Mouse (Mus musculus): ENCODE measurements around the gene Trpm4. TPM values are rescaled to one million over a fixed set of nuclear protein-coding genes. Genes with fewer than 3 reads are reported as not detected.

Gene Trpm4
- polyA plus RNA-seq, 1 experiment = 17.5 TPM

- DNase-seq = peak; percentile 81 to 86
- TF ChIP-seq POLR2A (IDR thresholded peaks at IDR 0.05; ENCODE audit: borderline replicate concordance, insufficient read depth, low read length) (no peak), CTCF (IDR thresholded peaks at IDR 0.05; ENCODE audit: borderline replicate concordance, insufficient read depth, low read depth, low read length) (peak; percentile 85)
- WGBS = 9% methylated on average over 17 of the region's 17 CpGs
- Histone ChIP-seq H3K27ac (ENCODE audit: insufficient read depth, low read length) (no peak overlapping the region), H3K27me3 (ENCODE audit: control insufficient read depth, insufficient read depth, low read length) (no peaks in the 10 kb centered on the region), H3K4me1 (ENCODE audit: control insufficient read depth, insufficient read depth, low read length) (no peaks in the 10 kb centered on the region), H3K4me3 (replicated peaks; ENCODE audit: insufficient read depth, low read depth, low read length) (peak overlapping the region; percentile 52)
Measured at GRCm38 (mm10) chr7:45305275-45305674, 28.3 kb downstream of the Trpm4 start.

DNA sequence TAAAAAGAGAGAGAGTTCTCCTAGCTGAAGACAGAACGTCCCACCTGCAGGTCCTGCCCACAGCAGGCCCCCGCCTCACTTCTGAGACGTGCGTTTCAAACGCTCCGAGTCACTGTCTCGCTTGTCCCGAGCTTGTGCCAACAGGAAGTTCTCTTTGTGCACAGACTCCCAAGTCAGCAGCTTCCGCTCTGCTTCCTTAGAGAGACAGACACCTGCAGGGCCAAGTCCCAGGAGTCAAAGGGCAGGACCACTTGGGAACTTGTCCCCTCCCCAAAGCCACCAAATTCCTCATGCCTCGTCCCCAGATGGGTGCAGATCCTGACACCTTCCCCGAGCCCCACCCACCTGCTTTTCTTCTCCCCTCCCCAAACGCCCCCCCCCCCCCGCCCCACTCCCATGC is 28.7 kb downstream of the Trpm4 start:
- peak in 1 of 2 experiments; percentile 29 for DNase-seq
- WGBS = 19% methylated on average over 13 of the region's 13 CpGs
- TF ChIP-seq CTCF (IDR thresholded peaks at IDR 0.05; ENCODE audit: borderline replicate concordance, insufficient read depth, low read depth, low read length) (no peak), POLR2A (IDR thresholded peaks at IDR 0.05; ENCODE audit: borderline replicate concordance, insufficient read depth, low read length) (no peak)
- H3K27ac ChIP-seq (ENCODE audit: insufficient read depth, low read length) = no peak overlapping the region
- no peaks in the 10 kb centered on the region for H3K4me1 ChIP-seq (ENCODE audit: control insufficient read depth, insufficient read depth, low read length)
- H3K4me3 ChIP-seq (replicated peaks; ENCODE audit: insufficient read depth, low read depth, low read length) = peak overlapping the region; percentile 52
- no peaks in the 10 kb centered on the region for H3K27me3 ChIP-seq (ENCODE audit: control insufficient read depth, insufficient read depth, low read length)

- 22% methylated on average over 8 of the region's 8 CpGs for WGBS
- Histone ChIP-seq H3K4me1 (ENCODE audit: control insufficient read depth, insufficient read depth, low read length) (no peaks in the 10 kb centered on the region), H3K4me3 (replicated peaks; ENCODE audit: insufficient read depth, low read depth, low read length) (no peak overlapping the region), H3K27me3 (ENCODE audit: control insufficient read depth, insufficient read depth, low read length) (no peaks in the 10 kb centered on the region), H3K27ac (ENCODE audit: insufficient read depth, low read length) (no peak overlapping the region)
- no peak for DNase-seq
- TF ChIP-seq POLR2A (IDR thresholded peaks at IDR 0.05; ENCODE audit: borderline replicate concordance, insufficient read depth, low read length) (no peak), CTCF (IDR thresholded peaks at IDR 0.05; ENCODE audit: borderline replicate concordance, insufficient read depth, low read depth, low read length) (no peak)
Measured at GRCm38 (mm10) chr7:45302626-45303025, 31.0 kb downstream of the Trpm4 start.

GRCm38 (mm10) chr7:45300270-45300669 is 33.3 kb downstream of the Trpm4 start:
- 9% methylated on average over 6 of the region's 6 CpGs for WGBS

DNA sequence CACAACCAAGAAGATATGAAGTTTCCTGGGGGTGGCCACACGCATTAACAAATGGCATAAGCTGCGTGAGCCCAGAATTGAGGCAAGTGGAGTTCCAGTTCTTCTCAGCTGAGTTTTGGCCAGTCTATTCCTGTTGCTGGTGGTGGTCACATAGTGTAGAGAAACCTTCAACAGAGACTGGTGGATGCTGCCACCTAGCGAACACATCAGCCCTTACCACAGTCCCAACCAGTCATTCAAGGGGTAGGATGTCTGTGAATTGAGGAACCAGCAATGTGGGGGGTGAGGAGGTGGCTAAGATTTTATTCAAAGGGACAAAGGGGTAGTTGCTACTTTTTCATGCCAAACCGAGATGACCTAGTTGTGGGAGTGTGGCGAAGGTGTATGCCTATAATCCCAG is 33.8 kb downstream of the Trpm4 start:
- no peaks in the 10 kb centered on the region for H3K4me1 ChIP-seq (ENCODE audit: control insufficient read depth, insufficient read depth, low read length)
- no peak for TF ChIP-seq POLR2A (IDR thresholded peaks at IDR 0.05; ENCODE audit: borderline replicate concordance, insufficient read depth, low read length)
- TF ChIP-seq CTCF (IDR thresholded peaks at IDR 0.05; ENCODE audit: borderline replicate concordance, insufficient read depth, low read depth, low read length) = peak; percentile 80
- WGBS = 11% methylated on average over 5 of the region's 5 CpGs
- peak; percentile 38 to 52 for DNase-seq
- H3K27me3 ChIP-seq (ENCODE audit: control insufficient read depth, insufficient read depth, low read length) = no peaks in the 10 kb centered on the region
- H3K4me3 ChIP-seq (replicated peaks; ENCODE audit: insufficient read depth, low read depth, low read length) = no peak overlapping the region
- no peak overlapping the region for H3K27ac ChIP-seq (ENCODE audit: insufficient read depth, low read length)

More at GRCm38 (mm10) chr7:45300270-45300669, 33.3 kb downstream of the Trpm4 start:
- TF ChIP-seq POLR2A (IDR thresholded peaks at IDR 0.05; ENCODE audit: borderline replicate concordance, insufficient read depth, low read length) (no peak), CTCF (IDR thresholded peaks at IDR 0.05; ENCODE audit: borderline replicate concordance, insufficient read depth, low read depth, low read length) (peak; percentile 71; the same call in 1 of the 2 replicates)
- Histone ChIP-seq H3K4me3 (replicated peaks; ENCODE audit: insufficient read depth, low read depth, low read length) (no peak overlapping the region), H3K27ac (ENCODE audit: insufficient read depth, low read length) (no peak overlapping the region), H3K4me1 (ENCODE audit: control insufficient read depth, insufficient read depth, low read length) (no peaks in the 10 kb centered on the region), H3K27me3 (ENCODE audit: control insufficient read depth, insufficient read depth, low read length) (no peaks in the 10 kb centered on the region)
- DNase-seq = peak; percentile 74 to 79

- H3K27ac ChIP-seq (ENCODE audit: insufficient read depth, low read length) = no peak overlapping the region
- no peak overlapping the region for H3K4me3 ChIP-seq (replicated peaks; ENCODE audit: insufficient read depth, low read depth, low read length)
- no peaks in the 10 kb centered on the region for H3K4me1 ChIP-seq (ENCODE audit: control insufficient read depth, insufficient read depth, low read length)
- TF ChIP-seq CTCF (IDR thresholded peaks at IDR 0.05; ENCODE audit: borderline replicate concordance, insufficient read depth, low read depth, low read length) (no peak), POLR2A (IDR thresholded peaks at IDR 0.05; ENCODE audit: borderline replicate concordance, insufficient read depth, low read length) (no peak)
- no peak for DNase-seq
- WGBS = 69% methylated on average over 3 of the region's 3 CpGs
- H3K27me3 ChIP-seq (ENCODE audit: control insufficient read depth, insufficient read depth, low read length) = no peaks in the 10 kb centered on the region
Measured at GRCm38 (mm10) chr7:45297563-45297962, 36.0 kb downstream of the Trpm4 start.

DNA sequence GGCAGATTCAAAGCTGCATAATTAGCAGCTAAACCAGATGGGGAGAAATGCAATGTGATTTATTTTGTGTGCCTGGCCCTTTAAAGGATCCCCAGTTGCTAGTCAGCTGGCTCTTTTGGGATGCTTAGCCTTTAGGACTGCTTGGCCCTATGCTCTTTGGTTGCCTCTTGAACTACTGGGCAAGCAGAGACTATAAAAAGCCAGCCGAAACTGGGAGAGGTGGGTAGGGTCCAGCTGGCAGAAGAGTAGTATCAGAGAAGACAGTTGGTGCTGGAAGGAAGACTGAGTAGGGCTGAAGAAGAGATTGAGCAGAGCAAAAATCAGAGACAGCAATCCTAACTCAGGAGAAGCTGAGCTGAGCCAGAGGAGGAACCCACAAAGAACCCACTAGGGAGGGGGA is 37.0 kb downstream of the Trpm4 start:
- TF ChIP-seq POLR2A (IDR thresholded peaks at IDR 0.05; ENCODE audit: borderline replicate concordance, insufficient read depth, low read length) = no peak
- TF ChIP-seq CTCF (IDR thresholded peaks at IDR 0.05; ENCODE audit: borderline replicate concordance, insufficient read depth, low read depth, low read length) = no peak
- 36% methylated on average over 1 of the region's 1 CpGs for WGBS

GRCm38 (mm10) chr7:45286486-45286885 is 47.1 kb downstream of the Trpm4 start:
- Histone ChIP-seq H3K4me1 (ENCODE audit: control insufficient read depth, insufficient read depth, low read length) (no peaks in the 10 kb centered on the region), H3K4me3 (replicated peaks; ENCODE audit: insufficient read depth, low read depth, low read length) (no peak overlapping the region), H3K27ac (ENCODE audit: insufficient read depth, low read length) (no peak overlapping the region), H3K27me3 (ENCODE audit: control insufficient read depth, insufficient read depth, low read length) (no peaks in the 10 kb centered on the region)
- no peak for DNase-seq
- TF ChIP-seq POLR2A (IDR thresholded peaks at IDR 0.05; ENCODE audit: borderline replicate concordance, insufficient read depth, low read length) (no peak), CTCF (IDR thresholded peaks at IDR 0.05; ENCODE audit: borderline replicate concordance, insufficient read depth, low read depth, low read length) (no peak)
- WGBS = 90% methylated on average over 13 of the region's 13 CpGs

More for the DNA sequence above, 37.0 kb downstream of the Trpm4 start:
- Histone ChIP-seq H3K27me3 (ENCODE audit: control insufficient read depth, insufficient read depth, low read length) (no peaks in the 10 kb centered on the region), H3K27ac (ENCODE audit: insufficient read depth, low read length) (no peak overlapping the region), H3K4me1 (ENCODE audit: control insufficient read depth, insufficient read depth, low read length) (no peaks in the 10 kb centered on the region), H3K4me3 (replicated peaks; ENCODE audit: insufficient read depth, low read depth, low read length) (no peak overlapping the region)
- DNase-seq = no peak

Measured in cerebellum, adult 2 months (tissue).